27 mouse cellular contexts compared by ENCODE assay signal in the genomic region with DNA sequence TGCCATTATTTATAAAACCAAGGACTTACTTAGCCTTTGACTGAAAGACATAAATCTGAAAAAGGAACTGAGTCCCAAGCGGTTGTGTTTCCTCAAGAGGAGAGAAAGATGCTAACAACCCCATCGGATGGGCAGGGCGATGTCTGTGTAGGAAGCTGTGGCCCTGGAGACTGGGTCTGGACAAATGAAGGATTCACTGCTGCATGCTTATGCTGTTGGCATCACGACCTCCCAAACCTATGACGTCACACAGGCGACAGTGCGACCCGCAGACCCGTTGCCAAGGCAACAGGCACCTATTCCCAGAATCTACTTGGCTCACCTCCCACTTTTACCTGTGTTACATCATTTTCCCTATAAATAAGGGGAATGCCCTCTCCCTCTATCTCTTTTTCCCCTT.
DNase-seq lines count a peak whose midpoint lies in the region; ATAC-seq and TF ChIP-seq lines count a peak whose summit lies in the region.
"Had no signal": no experiment of that assay in that cellular context is flagged by ENCODE, and none has a peak within 500 bp of the region (broad histone marks: within the 10 kb centered on the region; RNA-seq: fewer than 3 reads in every experiment).

No protein-coding gene starts in this region.

- WGBS in heart, embryonic 12.5 days = 85% methylated on average over 9 of the region's 9 CpGs

- no peak overlapping the region for H3K9ac ChIP-seq in heart, embryonic 12.5 days
- H3K9ac ChIP-seq: embryonic facial prominence, embryonic 13.5 days; embryonic facial prominence, embryonic 15.5 days; forebrain, embryonic 12.5 days had no signal

- peak; percentile 69 for DNase-seq in heart, adult 11 months
- no peak for DNase-seq in testis, postnatal 14 days (ENCODE audit: low spot score)
- DNase-seq in R1 (ENCODE audit: low read depth, low spot score) = peak; percentile 42
- DNase-seq: adrenal gland, adult 2 months; adrenal gland, postnatal 10 days; adrenal gland, postnatal 25 days; B cell, adult 2 months; cerebellum, adult 11 months; cerebellum, adult 18-20 months; cerebellum, adult 8-10 months; cerebellum, adult 9-11 months; cerebellum, postnatal 14 days; cerebellum, postnatal 36 days; embryo, embryonic 11 days had no signal

- 0 out of 2 replicates have a peak, but pooled peaks have one; percentile 3 for TF ChIP-seq CTCF in testis, adult 2 months (IDR thresholded peaks at IDR 0.05; ENCODE audit: control insufficient read depth, insufficient read depth, insufficient replicate concordance, low read depth, low read length)

- no peak overlapping the region for H3K27ac ChIP-seq in heart, embryonic 12.5 days (ENCODE audit: poor library complexity, severe bottlenecking)
- H3K27ac ChIP-seq in testis, adult 2 months (ENCODE audit: control insufficient read depth, insufficient read depth, low read depth, low read length) = no peak overlapping the region
- H3K27ac ChIP-seq: embryonic facial prominence, embryonic 13.5 days; embryonic facial prominence, embryonic 15.5 days; forebrain, embryonic 10.5 days; forebrain, embryonic 12.5 days had no signal

- H3K36me3 ChIP-seq in heart, embryonic 12.5 days = no peaks in the 10 kb centered on the region
- no peaks in the 10 kb centered on the region for H3K36me3 ChIP-seq in testis, adult 2 months (ENCODE audit: control insufficient read depth, insufficient read depth, low read length)
- H3K36me3 ChIP-seq: embryonic facial prominence, embryonic 13.5 days; embryonic facial prominence, embryonic 15.5 days; forebrain, embryonic 10.5 days; forebrain, embryonic 12.5 days; G1E had no signal

- no peak overlapping the region for H3K4me2 ChIP-seq in heart, embryonic 12.5 days
- H3K4me2 ChIP-seq: embryonic facial prominence, embryonic 13.5 days; embryonic facial prominence, embryonic 15.5 days; forebrain, embryonic 12.5 days had no signal

- no peak for ATAC-seq in heart, embryonic 12.5 days (ENCODE audit: insufficient number of reproducible peaks, low FRiP score)
- ATAC-seq: CD4-positive, CD25-positive, alpha-beta regulatory T cell, adult 4 months; forebrain, embryonic 14.5 days; forebrain, embryonic 16.5 days; Patski had no signal

- H3K27me3 ChIP-seq in heart, embryonic 12.5 days (replicated peaks) = no peaks in the 10 kb centered on the region
- no peaks in the 10 kb centered on the region for H3K27me3 ChIP-seq in testis, adult 2 months (ENCODE audit: control insufficient read depth, insufficient read depth, low read length)
- H3K27me3 ChIP-seq: CH12.LX; embryonic facial prominence, embryonic 13.5 days; embryonic facial prominence, embryonic 15.5 days; forebrain, embryonic 12.5 days; Patski had no signal

- H3K4me3 ChIP-seq in heart, embryonic 12.5 days = no peak overlapping the region
- H3K4me3 ChIP-seq in testis, adult 2 months (ENCODE audit: control insufficient read depth, low read depth, low read length) = peak overlapping the region; percentile 78
- H3K4me3 ChIP-seq: embryonic facial prominence, embryonic 13.5 days; embryonic facial prominence, embryonic 15.5 days; erythroblast, embryonic 14.5 days; forebrain, embryonic 10.5 days; forebrain, embryonic 12.5 days had no signal

- peak; percentile 68; the same call in 1 of the 2 replicates for TF ChIP-seq POLR2A in testis, adult 2 months (IDR thresholded peaks at IDR 0.05; ENCODE audit: control insufficient read depth, low read depth, low read length)

- peaks cover 12% of the 10 kb centered on the region; the same call in 1 of the 2 replicates for H3K9me3 ChIP-seq in heart, embryonic 12.5 days (replicated peaks)
- H3K9me3 ChIP-seq: embryonic facial prominence, embryonic 15.5 days; forebrain, embryonic 12.5 days had no signal

- no peaks in the 10 kb centered on the region for H3K4me1 ChIP-seq in heart, embryonic 12.5 days (replicated peaks)
- peaks cover 4% of the 10 kb centered on the region for H3K4me1 ChIP-seq in testis, adult 2 months (ENCODE audit: control insufficient read depth, insufficient read depth, low read length)
- H3K4me1 ChIP-seq: embryonic facial prominence, embryonic 13.5 days; embryonic facial prominence, embryonic 15.5 days; forebrain, embryonic 12.5 days had no signal
